ENCODE assay signal across 14 mouse cellular contexts in the genomic region with DNA sequence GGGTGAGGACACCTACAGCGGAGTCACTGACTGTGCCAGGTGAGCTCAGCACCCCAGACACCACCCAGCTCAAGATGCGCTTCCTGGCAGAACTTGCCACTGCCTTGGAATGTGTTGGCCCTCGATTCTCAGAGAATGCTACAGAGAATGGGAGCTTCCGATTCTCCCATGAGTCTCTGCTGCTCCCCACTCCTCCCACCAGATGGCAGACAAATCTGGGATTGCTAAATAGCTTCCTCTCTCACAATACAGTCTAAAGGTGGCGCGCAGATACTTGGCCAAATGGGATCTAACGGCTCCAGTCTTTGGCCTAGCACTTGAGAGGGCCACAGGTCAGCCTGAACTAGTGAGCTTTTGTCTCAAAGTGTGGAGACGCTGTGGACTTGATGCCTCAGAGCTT. TPM values are rescaled to one million over a fixed set of nuclear protein-coding genes. Genes with fewer than 3 reads are reported as not detected.
DNase-seq lines count a peak whose midpoint lies in the region; ATAC-seq and TF ChIP-seq lines count a peak whose summit lies in the region.
"Had no signal": no experiment of that assay in that cellular context is flagged by ENCODE, and none has a peak within 500 bp of the region (broad histone marks: within the 10 kb centered on the region; RNA-seq: fewer than 3 reads in every experiment).

No protein-coding gene starts in this region.

- no peak overlapping the region for H3K27ac ChIP-seq in intestine, postnatal 0 days (ENCODE audit: low read depth, low read length)
- H3K27ac ChIP-seq in intestine, embryonic 16.5 days (ENCODE audit: low read length) = no peak overlapping the region
- H3K27ac ChIP-seq in midbrain, postnatal 0 days (ENCODE audit: low read depth, low read length) = no peak overlapping the region
- H3K27ac ChIP-seq in midbrain, embryonic 14.5 days (replicated peaks; ENCODE audit: low read depth, low read length) = no peak overlapping the region
- H3K27ac ChIP-seq in stomach, postnatal 0 days (replicated peaks) = no peak overlapping the region
- H3K27ac ChIP-seq in hindbrain, embryonic 10.5 days = no peak overlapping the region
- H3K27ac ChIP-seq: heart, adult 2 months; liver, embryonic 15.5 days; midbrain, embryonic 12.5 days; neural tube, embryonic 13.5 days had no signal

- no peaks in the 10 kb centered on the region for H3K9me3 ChIP-seq in intestine, postnatal 0 days (ENCODE audit: control insufficient read depth)
- no peaks in the 10 kb centered on the region for H3K9me3 ChIP-seq in intestine, embryonic 16.5 days (ENCODE audit: control insufficient read depth, low read length)
- no peaks in the 10 kb centered on the region for H3K9me3 ChIP-seq in midbrain, postnatal 0 days (ENCODE audit: low read length)
- no peaks in the 10 kb centered on the region for H3K9me3 ChIP-seq in midbrain, embryonic 14.5 days (ENCODE audit: control insufficient read depth, low read length)
- no peaks in the 10 kb centered on the region for H3K9me3 ChIP-seq in stomach, postnatal 0 days (ENCODE audit: control insufficient read depth, low read length)
- no peaks in the 10 kb centered on the region for H3K9me3 ChIP-seq in hindbrain, embryonic 10.5 days
- H3K9me3 ChIP-seq: liver, embryonic 15.5 days; midbrain, embryonic 12.5 days; neural tube, embryonic 13.5 days had no signal

- H3K4me1 ChIP-seq in intestine, postnatal 0 days (replicated peaks; ENCODE audit: control insufficient read depth, insufficient read depth, low read length) = no peaks in the 10 kb centered on the region
- H3K4me1 ChIP-seq in intestine, embryonic 16.5 days (ENCODE audit: control insufficient read depth, insufficient read depth, low read length) = no peaks in the 10 kb centered on the region
- H3K4me1 ChIP-seq in midbrain, postnatal 0 days (ENCODE audit: insufficient read depth, low read length) = no peaks in the 10 kb centered on the region
- H3K4me1 ChIP-seq in midbrain, embryonic 14.5 days (ENCODE audit: control insufficient read depth, insufficient read depth, low read length) = no peaks in the 10 kb centered on the region
- no peaks in the 10 kb centered on the region for H3K4me1 ChIP-seq in stomach, postnatal 0 days (replicated peaks; ENCODE audit: control insufficient read depth, insufficient read depth)
- H3K4me1 ChIP-seq in hindbrain, embryonic 10.5 days (replicated peaks) = no peaks in the 10 kb centered on the region
- H3K4me1 ChIP-seq: midbrain, embryonic 12.5 days; neural tube, embryonic 13.5 days had no signal

- ATAC-seq in intestine, postnatal 0 days = no peak
- ATAC-seq in intestine, embryonic 16.5 days = no peak
- ATAC-seq in midbrain, postnatal 0 days (ENCODE audit: low FRiP score) = no peak
- ATAC-seq in midbrain, embryonic 14.5 days (ENCODE audit: low FRiP score, low TSS enrichment) = no peak
- no peak for ATAC-seq in stomach, postnatal 0 days (ENCODE audit: low FRiP score, low TSS enrichment)

- no peaks in the 10 kb centered on the region for H3K27me3 ChIP-seq in intestine, postnatal 0 days (replicated peaks; ENCODE audit: control insufficient read depth, insufficient read depth, low read length)
- H3K27me3 ChIP-seq in intestine, embryonic 16.5 days (replicated peaks; ENCODE audit: control insufficient read depth, insufficient read depth, low read length) = no peaks in the 10 kb centered on the region
- H3K27me3 ChIP-seq in midbrain, postnatal 0 days (ENCODE audit: insufficient read depth, low read length) = no peaks in the 10 kb centered on the region
- no peaks in the 10 kb centered on the region for H3K27me3 ChIP-seq in midbrain, embryonic 14.5 days (ENCODE audit: control insufficient read depth, insufficient read depth, low read length)
- no peaks in the 10 kb centered on the region for H3K27me3 ChIP-seq in stomach, postnatal 0 days (ENCODE audit: control insufficient read depth, insufficient read depth, low read length)
- no peaks in the 10 kb centered on the region for H3K27me3 ChIP-seq in hindbrain, embryonic 10.5 days (ENCODE audit: insufficient read depth, poor library complexity, severe bottlenecking)
- H3K27me3 ChIP-seq: liver, embryonic 15.5 days; midbrain, embryonic 12.5 days; neural tube, embryonic 13.5 days had no signal

- TF ChIP-seq CTCF in intestine, postnatal 0 days (IDR thresholded peaks at IDR 0.05; ENCODE audit: low read depth) = peak; percentile 41
- TF ChIP-seq CTCF in midbrain, postnatal 0 days (IDR thresholded peaks at IDR 0.05) = peak; percentile 60
- TF ChIP-seq CTCF in stomach, postnatal 0 days (IDR thresholded peaks at IDR 0.05; ENCODE audit: low read depth) = peak; percentile 58

- H3K36me3 ChIP-seq in intestine, postnatal 0 days (ENCODE audit: control insufficient read depth, insufficient read depth) = peaks cover 65% of the 10 kb centered on the region
- peaks cover 15% of the 10 kb centered on the region for H3K36me3 ChIP-seq in intestine, embryonic 16.5 days (ENCODE audit: control insufficient read depth, insufficient read depth, low read length)
- peaks cover 57% of the 10 kb centered on the region for H3K36me3 ChIP-seq in midbrain, postnatal 0 days (ENCODE audit: insufficient read depth, low read length)
- H3K36me3 ChIP-seq in midbrain, embryonic 14.5 days (ENCODE audit: control insufficient read depth, insufficient read depth, low read length) = peaks cover 65% of the 10 kb centered on the region
- peaks cover 26% of the 10 kb centered on the region for H3K36me3 ChIP-seq in stomach, postnatal 0 days (ENCODE audit: control insufficient read depth, insufficient read depth, low read length)
- H3K36me3 ChIP-seq in hindbrain, embryonic 10.5 days = peaks cover 76% of the 10 kb centered on the region

- TF ChIP-seq EP300 in stomach, postnatal 0 days (optimal IDR thresholded peaks at IDR 0.05) = no peak

- no peak overlapping the region for H3K4me2 ChIP-seq in intestine, postnatal 0 days (replicated peaks; ENCODE audit: low read depth)
- H3K4me2 ChIP-seq in intestine, embryonic 16.5 days (ENCODE audit: low read depth, low read length) = no peak overlapping the region
- H3K4me2 ChIP-seq in midbrain, postnatal 0 days (ENCODE audit: low read depth, low read length, poor library complexity, severe bottlenecking) = no peak overlapping the region
- no peak overlapping the region for H3K4me2 ChIP-seq in midbrain, embryonic 14.5 days (ENCODE audit: low read length)
- no peak overlapping the region for H3K4me2 ChIP-seq in stomach, postnatal 0 days (replicated peaks; ENCODE audit: low read depth)
- H3K4me2 ChIP-seq: liver, embryonic 15.5 days; midbrain, embryonic 12.5 days; neural tube, embryonic 13.5 days had no signal

- peak; percentile 32 for DNase-seq in midbrain, postnatal 0 days (ENCODE audit: low spot score)
- DNase-seq in midbrain, embryonic 14.5 days = no peak
- peak; percentile 61 for DNase-seq in ZHBTc4 (ENCODE audit: low read depth, low spot score)
- DNase-seq in stomach, postnatal 0 days (ENCODE audit: low spot score) = no peak
- DNase-seq in hindbrain, embryonic 10.5 days (ENCODE audit: low spot score) = no peak
- DNase-seq: heart, adult 2 months; thymus, postnatal 36 days had no signal

- no peak overlapping the region for H3K9ac ChIP-seq in intestine, postnatal 0 days (ENCODE audit: low read depth, low read length)
- H3K9ac ChIP-seq in intestine, embryonic 16.5 days (ENCODE audit: low read depth, low read length) = no peak overlapping the region
- H3K9ac ChIP-seq in midbrain, postnatal 0 days (replicated peaks; ENCODE audit: low read length, poor library complexity, severe bottlenecking) = no peak overlapping the region
- no peak overlapping the region for H3K9ac ChIP-seq in midbrain, embryonic 14.5 days (replicated peaks; ENCODE audit: low read length)
- H3K9ac ChIP-seq in stomach, postnatal 0 days (ENCODE audit: low read length) = no peak overlapping the region
- H3K9ac ChIP-seq: liver, embryonic 15.5 days; midbrain, embryonic 12.5 days; neural tube, embryonic 13.5 days had no signal

- no peak overlapping the region for H3K4me3 ChIP-seq in intestine, postnatal 0 days (ENCODE audit: low read depth, low read length)
- H3K4me3 ChIP-seq in intestine, embryonic 16.5 days (ENCODE audit: low read length) = no peak overlapping the region
- no peak overlapping the region for H3K4me3 ChIP-seq in midbrain, postnatal 0 days (ENCODE audit: low read depth, low read length)
- no peak overlapping the region for H3K4me3 ChIP-seq in midbrain, embryonic 14.5 days (replicated peaks; ENCODE audit: low read depth, low read length)
- H3K4me3 ChIP-seq in stomach, postnatal 0 days (ENCODE audit: low read depth, low read length) = no peak overlapping the region
- no peak overlapping the region for H3K4me3 ChIP-seq in hindbrain, embryonic 10.5 days
- H3K4me3 ChIP-seq: heart, adult 2 months; liver, embryonic 15.5 days; midbrain, embryonic 12.5 days; neural tube, embryonic 13.5 days had no signal

- 88% methylated on average over 8 of the region's 8 CpGs for WGBS in intestine, postnatal 0 days
- 83% methylated on average over 8 of the region's 8 CpGs for WGBS in intestine, embryonic 16.5 days
- WGBS in midbrain, postnatal 0 days = 83% methylated on average over 8 of the region's 8 CpGs
- WGBS in midbrain, embryonic 14.5 days = 87% methylated on average over 8 of the region's 8 CpGs
- 80% methylated on average over 8 of the region's 8 CpGs for WGBS in stomach, postnatal 0 days
- WGBS in hindbrain, embryonic 10.5 days = 90% methylated on average over 8 of the region's 8 CpGs

RNA-seq across cellular contexts. Expression of gene Slc25a18, which starts 19.6 kb away (rescaled TPM):
- not detected in 2 replicates for polyA plus RNA-seq in intestine, postnatal 0 days (2015; fragmentation: Nextera tagmentation; extraction: Ambion mirVana)
- polyA plus RNA-seq in intestine, embryonic 16.5 days (2015; fragmentation: Nextera tagmentation; extraction: Ambion mirVana) = not detected in 2 replicates
- 51.6 and 73.9 TPM in 2 replicates for total RNA-seq in midbrain, postnatal 0 days (2014; rRNA removed)
- polyA plus RNA-seq in midbrain, postnatal 0 days (2015; fragmentation: Nextera tagmentation; extraction: Ambion mirVana) = 35.8 and 42.9 TPM in 2 replicates
- 8.3 and 10.8 TPM in 2 replicates for polyA plus RNA-seq in midbrain, embryonic 14.5 days (2014; fragmentation: Nextera tagmentation; extraction: Ambion mirVana)
- 0.10 and 0.13 TPM in 2 replicates for polyA plus RNA-seq in stomach, postnatal 0 days (2015; fragmentation: Nextera tagmentation; extraction: Ambion mirVana)
- polyA plus RNA-seq in hindbrain, embryonic 10.5 days (2016; fragmentation: Nextera tagmentation; extraction: Ambion mirVana) = 0.25 and 1.4 TPM in 2 replicates
- total RNA-seq: hematopoietic stem cell, adult 5-6 weeks had no signal
- polyA plus RNA-seq: kidney, embryonic 14.5 days had no signal

RNA-seq across cellular contexts. Expression of gene Atp6v1e1, which starts 29.6 kb away (rescaled TPM):
- polyA plus RNA-seq in intestine, postnatal 0 days (2015; fragmentation: Nextera tagmentation; extraction: Ambion mirVana) = 297 and 300 TPM in 2 replicates
- polyA plus RNA-seq in intestine, embryonic 16.5 days (2015; fragmentation: Nextera tagmentation; extraction: Ambion mirVana) = 187 and 202 TPM in 2 replicates
- total RNA-seq in midbrain, postnatal 0 days (2014; rRNA removed) = 251 and 264 TPM in 2 replicates
- 333 and 346 TPM in 2 replicates for polyA plus RNA-seq in midbrain, postnatal 0 days (2015; fragmentation: Nextera tagmentation; extraction: Ambion mirVana)
- polyA plus RNA-seq in midbrain, embryonic 14.5 days (2014; fragmentation: Nextera tagmentation; extraction: Ambion mirVana) = 263 and 300 TPM in 2 replicates
- polyA plus RNA-seq in stomach, postnatal 0 days (2015; fragmentation: Nextera tagmentation; extraction: Ambion mirVana) = 251 and 252 TPM in 2 replicates
- 136 and 166 TPM in 2 replicates for polyA plus RNA-seq in hindbrain, embryonic 10.5 days (2016; fragmentation: Nextera tagmentation; extraction: Ambion mirVana)

RNA-seq across cellular contexts. Expression of gene Bcl2l13, which starts 43.1 kb away (rescaled TPM):
- polyA plus RNA-seq in intestine, postnatal 0 days (2015; fragmentation: Nextera tagmentation; extraction: Ambion mirVana) = 9.4 and 9.9 TPM in 2 replicates
- 18.1 and 19.6 TPM in 2 replicates for polyA plus RNA-seq in intestine, embryonic 16.5 days (2015; fragmentation: Nextera tagmentation; extraction: Ambion mirVana)
- total RNA-seq in midbrain, postnatal 0 days (2014; rRNA removed) = 133 and 210 TPM in 2 replicates
- polyA plus RNA-seq in midbrain, postnatal 0 days (2015; fragmentation: Nextera tagmentation; extraction: Ambion mirVana) = 19.0 and 21.9 TPM in 2 replicates
- 18.7 and 33.1 TPM in 2 replicates for polyA plus RNA-seq in midbrain, embryonic 14.5 days (2014; fragmentation: Nextera tagmentation; extraction: Ambion mirVana)
- polyA plus RNA-seq in stomach, postnatal 0 days (2015; fragmentation: Nextera tagmentation; extraction: Ambion mirVana) = 18.4 and 18.5 TPM in 2 replicates
- 41.3 and 45.0 TPM in 2 replicates for polyA plus RNA-seq in hindbrain, embryonic 10.5 days (2016; fragmentation: Nextera tagmentation; extraction: Ambion mirVana)

Comparison
In these comparisons a context has a peak if more than half of its experiments do, and no peak if none do; other contexts are left out.
1. DNase-seq: peak in midbrain, postnatal 0 days (single experiment) and ZHBTc4 (single experiment); none in midbrain, embryonic 14.5 days (single experiment), stomach, postnatal 0 days (single experiment) and hindbrain, embryonic 10.5 days (single experiment).
2. Peak in every context shown above with its lines, with median percentiles within 50 percentile points of each other: CTCF ChIP-seq.